Mouse (Mus musculus) lung, adult 18-20 months (tissue): Measurements from ENCODE around the gene Golga2.

ENCODE experiments used
- DNase-seq, 2 experiments: peaks; one replicate each; pipeline ENCODE4 v3.0.0; 2022; ENCODE audit warnings: mixed read lengths in 2 of 2

Gene Golga2

GRCm38 (mm10) chr2:32318709-32319585, 31.8 kb downstream of the Golga2 start:
- no peak for DNase-seq

GRCm38 (mm10) chr2:32319586-32320580, 32.7 kb downstream of the Golga2 start:
- peak in 1 of 2 experiments; percentile 31 for DNase-seq

- DNase-seq: no peak
Observed at GRCm38 (mm10) chr2:32320721-32321120, 33.5 kb downstream of the Golga2 start.

- peak in 1 of 2 experiments; percentile 18 for DNase-seq
Observed at GRCm38 (mm10) chr2:32321591-32322298, 34.6 kb downstream of the Golga2 start.

- no peak for DNase-seq
Observed at GRCm38 (mm10) chr2:32322754-32323741, 35.9 kb downstream of the Golga2 start.

- DNase-seq: no peak
Observed at GRCm38 (mm10) chr2:32324322-32324721, 37.1 kb downstream of the Golga2 start.

GRCm38 (mm10) chr2:32325342-32325741, 38.2 kb downstream of the Golga2 start:
- DNase-seq: peak in 1 of 2 experiments; percentile 44

- DNase-seq: no peak
Observed at GRCm38 (mm10) chr2:32327200-32327599, 40.0 kb downstream of the Golga2 start.

- no peak for DNase-seq
Observed at GRCm38 (mm10) chr2:32328911-32329460, 41.8 kb downstream of the Golga2 start.

- DNase-seq: no peak
Observed at GRCm38 (mm10) chr2:32329531-32329930, 42.3 kb downstream of the Golga2 start.

- DNase-seq: no peak
Observed at GRCm38 (mm10) chr2:32332159-32332558, 45.0 kb downstream of the Golga2 start.

- no peak for DNase-seq
Observed at GRCm38 (mm10) chr2:32335888-32336287, 48.7 kb downstream of the Golga2 start.

GRCm38 (mm10) chr2:32339912-32340642, 52.9 kb downstream of the Golga2 start:
- DNase-seq: no peak

GRCm38 (mm10) chr2:32340836-32341633, 53.9 kb downstream of the Golga2 start:
- DNase-seq: no peak

GRCm38 (mm10) chr2:32341634-32341939, 54.4 kb downstream of the Golga2 start:
- no peak for DNase-seq

GRCm38 (mm10) chr2:32342039-32342438, 54.9 kb downstream of the Golga2 start:
- DNase-seq: no peak

- DNase-seq: peak; percentile 51 to 52
Observed at GRCm38 (mm10) chr2:32342539-32343350, 55.6 kb downstream of the Golga2 start.

- no peak for DNase-seq
Observed at GRCm38 (mm10) chr2:32343351-32343671, 56.1 kb downstream of the Golga2 start.

GRCm38 (mm10) chr2:32344056-32344455, 56.9 kb downstream of the Golga2 start:
- DNase-seq: no peak
